Mouse (Mus musculus): ENCODE measurements around the gene Bloc1s1.

DNA sequence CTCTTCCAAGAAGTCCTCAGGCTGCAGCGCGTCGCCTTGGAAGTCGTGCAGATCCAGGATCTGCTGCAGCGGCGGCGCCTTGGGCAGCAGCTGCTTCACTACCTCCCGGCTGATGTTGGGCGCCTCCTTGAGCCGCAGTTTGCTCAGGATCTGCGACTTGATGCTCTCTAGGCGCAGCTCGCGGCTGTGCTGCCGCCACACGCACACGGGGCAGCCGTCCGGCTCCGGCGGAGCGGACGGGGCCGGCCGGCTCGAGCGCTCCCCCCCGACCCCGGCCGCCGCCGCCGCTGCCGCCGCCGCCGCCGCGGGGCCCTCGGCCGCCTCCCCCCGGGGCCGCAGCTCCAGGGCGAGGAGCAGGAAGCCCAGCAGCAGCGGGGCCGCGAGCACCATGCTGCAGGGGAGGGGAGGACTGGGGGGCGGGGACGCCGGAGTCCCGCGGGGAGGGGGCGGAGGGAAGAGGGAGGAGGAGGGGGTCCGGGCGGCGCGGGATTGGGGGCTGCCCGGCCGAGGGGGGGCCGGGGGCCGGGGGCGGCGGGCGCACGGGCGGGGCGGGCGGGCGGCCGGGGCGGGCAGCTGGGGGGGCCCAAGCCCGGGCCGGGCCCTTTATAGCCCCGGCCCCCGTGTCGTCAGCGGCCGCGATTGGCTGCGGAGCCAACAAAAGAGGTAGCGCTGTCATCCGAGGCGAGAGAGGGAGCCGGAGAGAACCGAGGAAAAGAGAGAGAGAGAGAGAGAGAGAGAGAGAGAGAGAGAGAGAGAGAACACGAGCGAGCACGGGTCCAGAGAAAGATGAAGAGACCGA is 32.3 kb downstream of the Bloc1s1 start, which contains the start of gene Gdf11:
- TF ChIP-seq CTCF (IDR thresholded peaks at IDR 0.05; ENCODE audit: control insufficient read depth, insufficient read depth, low read length): no peak
- TF ChIP-seq POLR2A (IDR thresholded peaks at IDR 0.05; ENCODE audit: borderline replicate concordance, control insufficient read depth, low read depth, low read length): no peak

Measured in bone marrow, adult 2 months (tissue).